Comparison of ENCODE assay signal across 20 mouse cellular contexts in genomic region chr5:115775350-115775749, GRCm38 (mm10). TPM values are rescaled to one million over a fixed set of nuclear protein-coding genes. Genes with fewer than 3 reads are reported as not detected.
DNase-seq lines count a peak whose midpoint lies in the region; ATAC-seq and TF ChIP-seq lines count a peak whose summit lies in the region.
"Had no signal": no experiment of that assay in that cellular context is flagged by ENCODE, and none has a peak within 500 bp of the region (broad histone marks: within the 10 kb centered on the region; RNA-seq: fewer than 3 reads in every experiment).

No protein-coding gene starts in this region.

- H3K4me1 ChIP-seq in midbrain, embryonic 13.5 days (replicated peaks), result no peaks in the 10 kb centered on the region
- no peaks in the 10 kb centered on the region for H3K4me1 ChIP-seq in midbrain, embryonic 10.5 days
- no peaks in the 10 kb centered on the region for H3K4me1 ChIP-seq in liver, postnatal 0 days (ENCODE audit: insufficient read depth)
- H3K4me1 ChIP-seq: embryonic facial prominence, embryonic 12.5 days; limb, embryonic 10.5 days had no signal

- H3K27ac ChIP-seq in midbrain, embryonic 13.5 days, result peak overlapping the region; percentile 67
- H3K27ac ChIP-seq in midbrain, embryonic 10.5 days (replicated peaks), result no peak overlapping the region
- peak overlapping the region; percentile 76 for H3K27ac ChIP-seq in liver, postnatal 0 days (ENCODE audit: low read depth)
- H3K27ac ChIP-seq: embryonic facial prominence, embryonic 12.5 days; heart, embryonic 13.5 days; kidney, postnatal 0 days; layer of hippocampus, adult 2 months; left cerebral cortex, adult 2 months; limb, embryonic 10.5 days had no signal

- no peak overlapping the region for H3K9ac ChIP-seq in midbrain, embryonic 13.5 days (replicated peaks)
- H3K9ac ChIP-seq in liver, postnatal 0 days (replicated peaks), result no peak overlapping the region
- H3K9ac ChIP-seq: embryonic facial prominence, embryonic 12.5 days; forebrain, postnatal 0 days; heart, embryonic 13.5 days; lung, embryonic 14.5 days had no signal

- no peak overlapping the region for H3K4me3 ChIP-seq in midbrain, embryonic 13.5 days (replicated peaks)
- H3K4me3 ChIP-seq in midbrain, embryonic 10.5 days, result no peak overlapping the region
- no peak overlapping the region for H3K4me3 ChIP-seq in liver, postnatal 0 days (ENCODE audit: low read depth, low read length)
- H3K4me3 ChIP-seq: embryonic facial prominence, embryonic 12.5 days; heart, embryonic 13.5 days; layer of hippocampus, adult 2 months; left cerebral cortex, adult 2 months; limb, embryonic 10.5 days had no signal

- 0 out of 2 replicates have a peak, but pooled peaks have one; percentile 17 for ATAC-seq in midbrain, embryonic 13.5 days
- peak; percentile 97 for ATAC-seq in liver, postnatal 0 days
- ATAC-seq: forebrain, postnatal 0 days; intestine, postnatal 0 days had no signal

- intact Hi-C loops in heart, postnatal 36 days (cut with DNase I), result no loop called here

- no peaks in the 10 kb centered on the region for H3K9me3 ChIP-seq in midbrain, embryonic 13.5 days
- H3K9me3 ChIP-seq in midbrain, embryonic 10.5 days (replicated peaks), result peaks cover 2% of the 10 kb centered on the region; the same call in 1 of the 2 replicates
- peaks cover 2% of the 10 kb centered on the region for H3K9me3 ChIP-seq in liver, postnatal 0 days (ENCODE audit: low read length)
- H3K9me3 ChIP-seq: heart, embryonic 13.5 days; limb, embryonic 10.5 days had no signal

- 68% methylated on average over 4 of the region's 4 CpGs for WGBS in midbrain, embryonic 13.5 days
- 87% methylated on average over 4 of the region's 4 CpGs for WGBS in midbrain, embryonic 10.5 days
- 51% methylated on average over 4 of the region's 4 CpGs for WGBS in liver, postnatal 0 days (ENCODE audit: insufficient replicate concordance)

- no peaks in the 10 kb centered on the region for H3K27me3 ChIP-seq in midbrain, embryonic 13.5 days
- H3K27me3 ChIP-seq in midbrain, embryonic 10.5 days (ENCODE audit: low read depth, poor library complexity, severe bottlenecking), result no peaks in the 10 kb centered on the region
- no peaks in the 10 kb centered on the region for H3K27me3 ChIP-seq in liver, postnatal 0 days (ENCODE audit: insufficient read depth, low read length)
- H3K27me3 ChIP-seq: embryonic facial prominence, embryonic 12.5 days; heart, embryonic 13.5 days had no signal

- H3K36me3 ChIP-seq in midbrain, embryonic 13.5 days, result no peaks in the 10 kb centered on the region
- no peaks in the 10 kb centered on the region for H3K36me3 ChIP-seq in midbrain, embryonic 10.5 days
- no peaks in the 10 kb centered on the region for H3K36me3 ChIP-seq in liver, postnatal 0 days (replicated peaks; ENCODE audit: insufficient read depth, low read length)
- H3K36me3 ChIP-seq: embryonic facial prominence, embryonic 12.5 days; heart, embryonic 13.5 days; limb, embryonic 10.5 days had no signal

- peak; percentile 21 for DNase-seq in heart, adult 11 months
- no peak for DNase-seq in heart, postnatal 36 days
- no peak for DNase-seq in midbrain, embryonic 10.5 days (ENCODE audit: low spot score)
- DNase-seq in liver, postnatal 0 days, result peak; percentile 50
- DNase-seq in testis, postnatal 10 days (ENCODE audit: low spot score), result no peak
- DNase-seq in gastrocnemius, postnatal 10 days, result no peak
- DNase-seq: cerebellum, adult 8-10 months; forebrain, postnatal 0 days; heart, postnatal 4 days; lung, embryonic 14.5 days; right cerebral cortex, postnatal 25 days; thymus, postnatal 4 days had no signal

- H3K4me2 ChIP-seq in midbrain, embryonic 13.5 days (replicated peaks), result no peak overlapping the region
- peak overlapping the region; percentile 57 for H3K4me2 ChIP-seq in liver, postnatal 0 days (ENCODE audit: low read depth, low read length)
- H3K4me2 ChIP-seq: embryonic facial prominence, embryonic 12.5 days; heart, embryonic 13.5 days; lung, embryonic 14.5 days had no signal

- TF ChIP-seq CTCF in liver, postnatal 0 days (IDR thresholded peaks at IDR 0.05; ENCODE audit: low read depth), result no peak

- peak; percentile 58; the same call in 1 of the 2 replicates for TF ChIP-seq EP300 in liver, postnatal 0 days (IDR thresholded peaks at IDR 0.05; ENCODE audit: low read depth)

RNA-seq across cellular contexts. Expression of gene Bicdl1, which starts 43.9 kb away (rescaled TPM):
- 1 to 10 TPM; 6.7 to 8.9 TPM for total RNA-seq in heart, postnatal 36 days (2021)
- 25.7 and 28.7 TPM in 2 replicates for polyA plus RNA-seq in midbrain, embryonic 13.5 days (2015; fragmentation: Nextera tagmentation; extraction: Ambion mirVana)
- polyA plus RNA-seq in midbrain, embryonic 10.5 days (2016; fragmentation: Nextera tagmentation; extraction: Ambion mirVana), result 12.1 and 16.2 TPM in 2 replicates
- polyA plus RNA-seq in liver, postnatal 0 days (2015; fragmentation: Nextera tagmentation; extraction: Ambion mirVana), result 1.9 and 2.0 TPM in 2 replicates
- total RNA-seq in gastrocnemius, postnatal 10 days (2021), result 1 to 10 TPM; 3.9 to 4.0 TPM

Comparison
In these comparisons a context has a peak if more than half of its experiments do, and no peak if none do; other contexts are left out.
1. DNase-seq: peak in heart, adult 11 months (single experiment) and liver, postnatal 0 days (single experiment); none in heart, postnatal 36 days (0 of 2), midbrain, embryonic 10.5 days (single experiment), testis, postnatal 10 days (single experiment) and gastrocnemius, postnatal 10 days (single experiment).